Mouse (Mus musculus): ENCODE data around the gene Tmcc1.

DNA sequence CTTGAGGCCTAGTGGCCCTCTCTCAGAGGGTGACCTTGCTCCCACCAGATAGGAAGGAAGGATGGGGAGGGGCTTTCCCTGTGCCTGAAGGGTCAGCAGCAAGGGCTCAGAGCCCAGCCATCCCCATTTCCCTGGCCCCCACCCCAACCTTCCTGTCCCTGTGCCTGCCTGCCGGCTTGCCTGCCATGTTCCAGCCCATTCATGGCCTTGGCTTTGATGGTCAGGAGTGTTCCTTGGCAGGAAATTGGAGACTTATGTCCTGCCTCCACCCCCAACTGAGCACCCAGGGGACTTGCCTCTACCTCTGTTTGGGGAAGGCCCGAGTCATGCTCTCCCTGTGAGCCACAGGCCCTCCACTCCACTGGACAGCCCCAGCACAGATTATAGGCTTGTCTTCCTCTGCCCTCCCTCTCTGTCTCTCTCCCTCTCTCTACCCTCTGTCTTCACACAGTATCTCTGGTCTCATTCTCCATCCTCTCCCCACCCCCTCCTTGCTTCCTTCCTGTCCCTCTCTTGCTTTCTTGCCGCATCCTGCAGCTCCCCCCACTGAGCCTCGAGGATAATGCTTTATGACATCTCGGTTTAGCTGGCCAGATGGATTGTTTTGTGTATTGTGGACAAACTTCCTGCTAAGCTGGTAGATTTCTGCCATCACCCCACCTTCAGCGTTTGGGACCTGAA lies 197.0 kb downstream of the Tmcc1 start:
- TF ChIP-seq POLR2A (IDR thresholded peaks at IDR 0.05; ENCODE audit: extremely low read depth, insufficient read depth, low read length), result no peak
- TF ChIP-seq CTCF (IDR thresholded peaks at IDR 0.05; ENCODE audit: low read depth, low read length), result no peak
